Mouse (Mus musculus) heart, embryonic 15.5 days (tissue): ENCODE measurements around the gene Mchr1. TPM values are rescaled to one million over a fixed set of nuclear protein-coding genes. Genes with fewer than 3 reads are reported as not detected.
A peak's percentile ranks its signal among the peaks of the same experiment; 100 is the strongest.
"Not testable (repeated sequence)": the region's sequence is repeated elsewhere in the genome, so short reads cannot be mapped to it uniquely, and the experiment has no call there.

Source experiments
- ATAC-seq: fragments of 200-750 bp; cut with Nextera tagmentation; replicated peaks from 2 replicates; pipeline ENCODE4 v1.8.0; 2017; ENCODE audit warnings: low read depth, moderate TSS enrichment; ENCODE audit not compliant: insufficient number of reproducible peaks, insufficient read depth, low FRiP score
- H3K27ac ChIP-seq: fragments of 300-500 bp; sonication (generic); 2 replicates; pipeline ENCODE4 v1.5.1; 2015; ENCODE audit warnings: mild to moderate bottlenecking, inconsistent platforms
- H3K27me3 ChIP-seq: fragments of 300-500 bp; sonication (generic); 2 replicates; pipeline ENCODE4 v1.6.1; 2015; ENCODE audit warnings: inconsistent platforms
- H3K36me3 ChIP-seq: fragments of 300-500 bp; sonication (generic); 2 replicates; pipeline ENCODE4 v1.6.1; 2015; ENCODE audit warnings: mild to moderate bottlenecking, inconsistent platforms
- H3K4me1 ChIP-seq: fragments of 300-500 bp; sonication (generic); replicated peaks from 2 replicates; pipeline ENCODE4 v1.6.1; 2015; ENCODE audit warnings: inconsistent platforms
- H3K4me2 ChIP-seq: fragments of 300-500 bp; sonication (generic); 2 replicates; pipeline ENCODE4 v1.6.1; 2015; ENCODE audit warnings: inconsistent platforms, mild to moderate bottlenecking, moderate library complexity
- H3K4me3 ChIP-seq: fragments of 300-500 bp; sonication (generic); 2 replicates; pipeline ENCODE4 v1.5.1; 2015; ENCODE audit warnings: mild to moderate bottlenecking, inconsistent platforms
- H3K9ac ChIP-seq: fragments of 300-500 bp; sonication (generic); 2 replicates; pipeline ENCODE4 v1.6.1; 2015; ENCODE audit warnings: mild to moderate bottlenecking, inconsistent platforms
- H3K9me3 ChIP-seq: fragments of 300-500 bp; sonication (generic); replicated peaks from 2 replicates; pipeline ENCODE4 v1.6.1; 2016; ENCODE audit warnings: inconsistent platforms
- WGBS: fragments of 180-500 bp; shearing (Covaris S2); methylation state at CpG from one replicate; pipeline ENCODE4 v1.1.7; 2015; ENCODE audit warnings: mixed read lengths; 5-methylcytosine and 5-hydroxymethylcytosine counted together
- polyA plus RNA-seq: library from polyadenylated mRNA; unstranded; fragments of >200 nt; fragmentation: Nextera tagmentation; extraction: Ambion mirVana; gene quantifications from 2 replicates; pipeline ENCODE4 v1.2.1, GENCODE M21; 2015

Mchr1 gene
- polyA plus RNA-seq, 1 experiment from 2014 or later, result 0.13 TPM

DNA sequence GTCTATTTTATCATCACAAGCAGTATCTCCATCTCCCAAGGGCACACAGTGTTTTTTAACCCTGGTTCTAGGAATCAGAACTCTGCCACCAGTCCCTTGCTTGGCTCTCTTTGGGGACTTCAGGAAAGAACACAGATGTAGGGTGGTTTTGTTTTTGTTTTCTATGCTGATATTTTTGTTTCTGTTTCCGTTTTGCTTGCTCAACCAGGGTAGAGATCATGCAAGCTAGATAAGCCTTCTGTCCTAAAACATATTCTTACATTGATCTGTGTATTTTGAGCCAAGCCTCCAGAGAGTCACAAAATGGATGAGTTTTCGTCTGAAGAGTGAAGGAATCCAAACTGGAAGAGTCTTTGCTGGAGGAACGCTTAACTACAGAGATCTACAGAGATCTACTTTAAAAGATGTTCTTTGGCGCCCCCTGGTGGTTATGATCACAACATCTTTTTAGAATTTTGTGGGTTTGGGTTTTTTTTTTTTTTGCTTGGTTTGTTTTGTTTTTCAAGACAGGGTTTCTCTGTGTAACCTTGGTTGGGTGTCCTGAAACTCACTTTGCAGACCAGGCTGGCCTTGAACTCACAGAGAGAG, 35.8 kb upstream of the Mchr1 start:
- H3K9ac ChIP-seq, result no peak overlapping the region
- H3K4me1 ChIP-seq, result peaks cover 7% of the 10 kb centered on the region; the same call in 1 of the 2 replicates
- no peaks in the 10 kb centered on the region for H3K36me3 ChIP-seq
- peak overlapping the region; percentile 17; the same call in 1 of the 2 replicates for H3K4me3 ChIP-seq
- no peak for ATAC-seq
- no peak overlapping the region for H3K27ac ChIP-seq
- WGBS, result 18% methylated on average over 4 of the region's 4 CpGs
- peak overlapping the region; percentile 39 for H3K4me2 ChIP-seq
- no peaks in the 10 kb centered on the region for H3K27me3 ChIP-seq
- H3K9me3 ChIP-seq, result no peaks in the 10 kb centered on the region

DNA sequence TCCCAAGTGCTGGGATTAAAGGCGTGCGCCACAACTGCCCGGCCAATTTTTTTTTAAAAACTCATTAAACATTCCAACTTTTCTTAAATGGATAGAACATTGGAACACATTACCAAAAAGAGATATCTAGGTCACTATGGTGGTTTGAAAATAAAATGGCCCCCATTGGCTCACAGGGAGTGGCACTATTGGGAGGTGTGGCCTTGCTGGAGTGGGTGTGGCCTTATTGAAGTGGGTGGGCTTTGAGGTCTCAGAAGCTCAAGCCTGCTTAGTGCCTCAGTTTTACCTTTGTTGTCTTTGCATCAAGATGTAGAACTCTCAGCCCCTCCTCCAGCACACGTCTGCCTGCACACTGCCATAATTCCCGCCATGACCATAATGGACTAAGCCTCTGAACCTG, 32.8 kb upstream of the Mchr1 start:
- 95% methylated on average over 5 of the region's 5 CpGs for WGBS
- H3K27ac ChIP-seq, result no peak overlapping the region
- no peak overlapping the region for H3K4me3 ChIP-seq
- H3K9me3 ChIP-seq, result no peaks in the 10 kb centered on the region
- no peaks in the 10 kb centered on the region for H3K36me3 ChIP-seq
- no peak overlapping the region for H3K9ac ChIP-seq
- no peak overlapping the region for H3K4me2 ChIP-seq
- peaks cover 4% of the 10 kb centered on the region; the same call in 1 of the 2 replicates for H3K4me1 ChIP-seq
- no peaks in the 10 kb centered on the region for H3K27me3 ChIP-seq
- no peak for ATAC-seq

DNA sequence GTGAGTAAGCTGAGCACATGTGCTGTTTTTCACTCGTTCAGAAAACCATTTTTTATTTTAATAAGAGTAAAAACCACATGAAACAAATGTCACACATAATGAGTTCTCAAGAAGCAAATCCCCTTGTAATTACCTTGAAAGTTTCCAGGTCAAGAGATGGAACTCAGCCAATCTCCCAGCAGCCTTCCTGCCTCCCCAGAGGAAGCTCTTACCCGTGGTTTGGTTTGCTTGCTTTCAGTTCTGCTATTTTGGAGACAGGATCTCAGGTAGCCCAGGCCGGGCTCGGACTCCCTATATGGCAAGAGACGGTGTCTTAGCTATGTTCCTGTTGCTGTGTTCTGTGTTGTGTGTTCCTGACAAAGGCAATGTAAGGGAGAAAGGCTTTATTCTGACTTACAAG, 24.8 kb upstream of the Mchr1 start:
- Histone ChIP-seq H3K4me3 (no peak overlapping the region), H3K9ac (no peak overlapping the region), H3K4me1 (0 out of 2 replicates have a peak, but pooled peaks cover 2% of the 10 kb centered on the region), H3K9me3 (no peaks in the 10 kb centered on the region), H3K4me2 (no peak overlapping the region), H3K27me3 (no peaks in the 10 kb centered on the region), H3K36me3 (no peaks in the 10 kb centered on the region), H3K27ac (no peak overlapping the region)
- no peak for ATAC-seq
- 63% methylated on average over 5 of the region's 5 CpGs for WGBS

DNA sequence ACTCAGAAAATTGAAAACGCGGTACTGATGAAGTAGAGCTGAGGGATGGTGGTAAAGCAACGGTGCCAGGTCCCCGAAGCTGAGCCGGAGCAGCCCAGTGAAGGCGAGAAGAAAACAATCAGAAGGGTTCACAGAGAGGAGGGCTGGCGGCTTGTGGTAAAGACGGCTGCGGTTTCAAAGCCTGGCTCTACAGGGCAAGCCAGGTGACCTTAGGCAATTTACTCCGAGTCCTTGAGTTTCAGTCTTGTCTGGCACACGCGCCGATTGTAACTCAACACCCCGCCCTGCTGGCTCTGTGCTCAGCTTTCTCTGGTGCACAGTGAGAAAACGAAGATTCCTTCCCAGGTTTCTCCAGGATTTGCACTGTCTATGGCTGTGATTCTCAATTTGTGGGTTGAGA, 22.3 kb upstream of the Mchr1 start:
- no peak overlapping the region for H3K4me2 ChIP-seq
- WGBS, result 55% methylated on average over 15 of the region's 15 CpGs
- no peak for ATAC-seq

DNA sequence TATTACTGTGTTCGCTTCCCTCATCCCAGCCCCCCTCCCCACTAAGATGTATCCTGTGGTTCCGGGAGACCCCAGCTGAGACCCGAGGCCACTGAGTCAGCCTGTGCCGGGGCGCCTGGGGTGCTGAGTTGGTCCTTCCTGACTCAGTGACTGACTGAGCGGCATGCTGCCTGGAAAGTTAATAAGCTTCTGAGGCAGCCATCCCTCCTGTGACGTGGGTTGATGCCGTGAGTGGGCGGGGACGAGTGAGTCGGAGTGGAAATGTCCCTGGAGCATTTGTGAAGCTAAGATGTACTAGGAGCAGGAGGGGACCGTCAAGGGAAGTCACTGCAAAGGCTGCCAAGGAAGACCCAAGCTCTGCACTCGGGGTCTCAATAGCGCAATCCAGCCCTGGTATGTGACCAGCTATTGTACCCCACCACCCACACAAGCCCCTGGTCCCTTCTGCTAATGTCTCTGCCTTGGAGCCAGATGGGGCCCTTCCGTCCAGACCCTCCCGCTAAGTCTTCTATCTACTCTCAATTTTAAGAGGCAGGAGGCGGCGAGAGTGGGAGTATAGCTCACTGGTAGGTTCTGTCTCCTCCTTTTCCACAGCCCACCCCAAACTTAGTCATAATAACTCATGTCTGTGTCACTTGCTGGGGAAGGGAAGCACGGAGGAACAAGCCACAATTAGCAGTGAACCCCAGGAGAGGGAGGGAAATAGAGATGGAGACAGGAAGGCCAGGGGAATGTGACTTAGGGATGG, 18.2 kb upstream of the Mchr1 start:
- Histone ChIP-seq H3K27me3 (no peaks in the 10 kb centered on the region), H3K4me2 (no peak overlapping the region), H3K9ac (no peak overlapping the region), H3K27ac (no peak overlapping the region), H3K4me3 (no peak overlapping the region), H3K9me3 (no peaks in the 10 kb centered on the region), H3K36me3 (no peaks in the 10 kb centered on the region), H3K4me1 (no peaks in the 10 kb centered on the region)
- no peak for ATAC-seq
- WGBS, result 78% methylated on average over 19 of the region's 19 CpGs

More for the DNA sequence above, 22.3 kb upstream of the Mchr1 start:
- no peaks in the 10 kb centered on the region for H3K9me3 ChIP-seq
- H3K4me3 ChIP-seq, result no peak overlapping the region
- no peak overlapping the region for H3K9ac ChIP-seq
- H3K4me1 ChIP-seq, result 0 out of 2 replicates have a peak, but pooled peaks cover 2% of the 10 kb centered on the region
- no peaks in the 10 kb centered on the region for H3K27me3 ChIP-seq
- H3K36me3 ChIP-seq, result no peaks in the 10 kb centered on the region
- H3K27ac ChIP-seq, result no peak overlapping the region

DNA sequence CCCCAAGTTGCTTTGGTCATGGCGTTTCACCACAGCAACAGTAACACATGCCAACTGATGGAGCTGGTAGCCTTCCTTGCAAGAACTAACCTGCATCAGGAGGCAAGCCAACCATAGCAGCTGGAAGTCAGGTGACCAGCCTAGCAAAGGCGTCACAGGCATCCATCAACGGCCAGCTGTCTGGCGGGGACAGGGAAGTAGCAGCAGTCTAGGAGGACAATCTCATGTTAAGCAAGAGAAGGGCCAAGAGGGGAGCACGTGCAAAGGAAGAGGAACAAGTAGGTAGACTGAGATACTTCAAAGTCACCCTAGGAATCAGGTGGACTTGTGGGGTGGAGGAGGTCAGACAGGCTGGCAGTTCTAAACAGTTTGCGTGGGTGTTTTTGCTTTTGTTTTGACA, 16.2 kb upstream of the Mchr1 start:
- 48% methylated on average over 6 of the region's 6 CpGs for WGBS

DNA sequence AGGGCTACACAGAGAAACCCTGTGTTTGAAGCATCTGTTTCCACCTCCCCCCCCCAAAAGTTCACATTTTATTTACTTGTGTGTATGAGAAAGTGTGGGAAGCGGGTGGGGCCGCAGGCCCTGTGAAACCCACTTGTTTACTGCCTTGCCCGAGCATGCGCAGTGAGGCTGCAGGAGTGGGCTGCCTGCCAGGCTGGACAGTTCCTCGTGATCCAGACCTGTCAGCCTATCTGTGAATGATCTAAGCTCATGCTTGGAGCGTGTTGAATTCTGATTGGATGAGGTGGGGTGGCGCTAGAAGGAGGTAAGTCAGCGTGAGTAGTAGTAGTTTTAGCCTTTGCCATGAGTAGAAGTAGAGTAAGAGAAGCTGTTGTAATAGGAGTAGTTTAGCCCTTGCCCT, 15.2 kb upstream of the Mchr1 start:
- H3K9ac ChIP-seq, H3K27ac ChIP-seq, H3K27me3 ChIP-seq, ATAC-seq, H3K36me3 ChIP-seq, H3K9me3 ChIP-seq, H3K4me2 ChIP-seq, H3K4me1 ChIP-seq, H3K4me3 ChIP-seq: not testable (repeated sequence)
- 70% methylated on average over 8 of the region's 8 CpGs for WGBS

More for the DNA sequence above, 16.2 kb upstream of the Mchr1 start:
- no peaks in the 10 kb centered on the region for H3K27me3 ChIP-seq
- no peak overlapping the region for H3K27ac ChIP-seq
- H3K9ac ChIP-seq, result no peak overlapping the region
- no peaks in the 10 kb centered on the region for H3K4me1 ChIP-seq
- H3K9me3 ChIP-seq, result no peaks in the 10 kb centered on the region
- H3K4me3 ChIP-seq, result no peak overlapping the region
- H3K36me3 ChIP-seq, result no peaks in the 10 kb centered on the region
- no peak for ATAC-seq
- H3K4me2 ChIP-seq, result no peak overlapping the region

DNA sequence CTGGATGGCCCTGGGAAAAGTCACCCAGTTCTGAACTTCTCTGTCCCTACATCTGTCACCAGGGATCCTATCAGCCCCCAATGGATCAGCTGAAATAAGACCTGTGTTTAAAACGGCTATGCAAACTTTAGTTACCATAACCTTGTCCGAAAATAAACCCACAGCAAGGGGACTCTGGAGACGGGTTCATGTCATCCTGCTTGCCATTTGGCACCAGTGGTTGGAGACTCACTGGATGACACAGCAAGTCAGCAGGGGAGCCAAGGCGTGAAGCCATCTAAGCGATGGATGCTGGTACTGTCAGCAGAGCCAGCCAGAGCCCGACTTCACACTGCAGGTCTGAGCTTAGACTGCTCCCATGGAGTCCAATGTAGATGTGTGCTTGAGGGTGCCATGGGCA, 13.9 kb upstream of the Mchr1 start:
- ATAC-seq, result no peak
- no peak overlapping the region for H3K4me3 ChIP-seq
- WGBS, result 51% methylated on average over 6 of the region's 6 CpGs
- no peak overlapping the region for H3K4me2 ChIP-seq
- no peak overlapping the region for H3K9ac ChIP-seq
- no peak overlapping the region for H3K27ac ChIP-seq
- no peaks in the 10 kb centered on the region for H3K27me3 ChIP-seq
- H3K36me3 ChIP-seq, result no peaks in the 10 kb centered on the region
- no peaks in the 10 kb centered on the region for H3K4me1 ChIP-seq
- no peaks in the 10 kb centered on the region for H3K9me3 ChIP-seq

DNA sequence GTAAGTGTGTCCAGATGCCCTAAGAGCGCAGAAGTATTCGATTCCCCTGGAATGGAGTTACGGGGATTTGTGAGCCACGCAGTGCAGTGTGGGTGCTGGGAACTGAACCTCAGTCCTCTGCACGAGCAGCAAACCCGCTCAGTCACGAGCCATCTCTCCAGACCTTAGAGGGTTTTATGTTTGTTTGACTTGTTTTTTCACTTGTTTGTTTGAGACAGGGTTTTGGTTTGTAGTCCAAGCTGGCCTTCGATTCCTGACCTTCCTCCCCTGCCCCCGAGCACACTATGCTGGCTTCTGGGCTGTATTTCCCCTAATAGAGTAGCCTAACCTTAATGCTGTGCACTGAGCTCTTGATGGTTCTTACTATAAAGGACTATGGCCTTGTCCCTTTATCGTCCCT, 10.3 kb upstream of the Mchr1 start:
- 88% methylated on average over 10 of the region's 10 CpGs for WGBS
- H3K9ac ChIP-seq, result no peak overlapping the region

DNA sequence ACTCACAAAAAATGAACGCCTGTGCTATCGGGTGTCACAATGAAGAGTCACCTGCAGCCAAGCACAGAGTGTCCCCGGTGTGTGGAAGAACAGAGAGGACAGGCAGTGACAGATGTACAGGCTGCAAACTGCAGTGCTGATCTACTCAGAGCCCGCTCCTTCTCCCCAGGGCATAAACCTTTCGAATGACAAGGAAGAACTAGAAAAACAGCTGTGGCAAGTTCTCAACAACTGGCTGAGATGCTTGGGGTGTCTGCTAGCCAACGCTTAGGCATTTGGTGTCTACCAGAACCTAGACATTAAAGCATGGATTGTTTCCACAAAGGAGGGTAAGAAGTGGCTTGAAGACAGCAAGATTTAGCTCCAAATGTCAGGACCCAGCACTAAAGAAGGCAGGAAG, 9.6 kb upstream of the Mchr1 start:
- WGBS, result 69% methylated on average over 6 of the region's 6 CpGs
- ATAC-seq, result no peak

More for the DNA sequence above, 10.3 kb upstream of the Mchr1 start:
- Histone ChIP-seq H3K36me3 (no peaks in the 10 kb centered on the region), H3K4me1 (no peaks in the 10 kb centered on the region), H3K27me3 (no peaks in the 10 kb centered on the region), H3K4me3 (no peak overlapping the region), H3K9me3 (no peaks in the 10 kb centered on the region), H3K27ac (no peak overlapping the region), H3K4me2 (no peak overlapping the region)
- no peak for ATAC-seq

DNA sequence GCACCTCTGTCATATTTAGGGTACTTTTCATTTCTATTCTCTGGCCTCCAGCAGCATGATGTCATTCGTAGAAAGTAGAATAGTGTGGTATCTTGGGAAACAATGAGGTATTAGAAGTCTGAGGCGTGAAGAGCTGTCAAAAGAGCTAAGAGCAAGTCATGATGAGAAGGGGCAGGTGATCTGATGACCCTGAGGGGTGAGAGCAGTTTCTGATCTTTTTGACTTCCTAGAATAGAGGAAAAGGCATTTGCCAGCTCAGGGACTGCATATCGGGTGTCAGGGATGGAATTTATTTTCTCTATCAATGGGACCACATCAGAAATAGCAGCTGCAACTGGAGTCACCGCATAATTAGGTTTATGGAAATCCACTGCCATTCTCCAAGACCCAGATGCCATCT, 8.5 kb upstream of the Mchr1 start:
- Histone ChIP-seq H3K9me3 (no peaks in the 10 kb centered on the region), H3K4me3 (no peak overlapping the region), H3K27me3 (no peaks in the 10 kb centered on the region), H3K4me1 (no peaks in the 10 kb centered on the region), H3K4me2 (no peak overlapping the region), H3K27ac (no peak overlapping the region), H3K9ac (no peak overlapping the region), H3K36me3 (no peaks in the 10 kb centered on the region)
- 70% methylated on average over 4 of the region's 4 CpGs for WGBS
- ATAC-seq, result no peak

More for the DNA sequence above, 9.6 kb upstream of the Mchr1 start:
- Histone ChIP-seq H3K4me2 (no peak overlapping the region), H3K9ac (no peak overlapping the region), H3K9me3 (no peaks in the 10 kb centered on the region), H3K27me3 (no peaks in the 10 kb centered on the region), H3K4me3 (no peak overlapping the region), H3K27ac (no peak overlapping the region), H3K36me3 (no peaks in the 10 kb centered on the region), H3K4me1 (no peaks in the 10 kb centered on the region)

DNA sequence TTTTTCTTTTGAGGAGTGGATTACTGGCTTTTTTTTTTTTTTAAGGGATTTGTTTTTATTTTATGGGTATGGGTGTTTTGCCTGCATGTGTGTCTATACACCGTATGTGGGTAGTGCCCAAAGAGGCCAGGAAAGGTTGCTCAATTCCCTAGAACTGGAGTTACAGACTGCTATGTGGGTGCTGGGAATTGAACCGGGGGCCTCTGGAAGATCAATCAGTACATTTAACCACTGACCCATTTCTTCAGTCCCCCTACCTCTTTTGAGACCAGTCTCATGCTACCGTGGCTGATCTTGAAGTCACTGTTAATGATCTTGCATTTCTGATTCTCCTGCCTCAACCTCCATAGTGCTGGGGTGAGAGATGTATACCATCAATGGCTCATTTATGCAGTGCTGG, 8.0 kb upstream of the Mchr1 start:
- H3K4me2 ChIP-seq, result no peak overlapping the region
- no peaks in the 10 kb centered on the region for H3K9me3 ChIP-seq
- H3K4me1 ChIP-seq, result no peaks in the 10 kb centered on the region
- H3K4me3 ChIP-seq, result no peak overlapping the region
- no peak overlapping the region for H3K9ac ChIP-seq
- no peak for ATAC-seq
- no peaks in the 10 kb centered on the region for H3K27me3 ChIP-seq
- WGBS, result 85% methylated on average over 3 of the region's 3 CpGs
- no peak overlapping the region for H3K27ac ChIP-seq
- no peaks in the 10 kb centered on the region for H3K36me3 ChIP-seq
